Mouse (Mus musculus): ENCODE measurements around the gene Nqo2. TPM values are rescaled to one million over a fixed set of nuclear protein-coding genes. Genes with fewer than 3 reads are reported as not detected.

Gene Nqo2
- polyA plus RNA-seq, 1 experiment from 2014 or later, result 7.0 TPM

GRCm38 (mm10) chr13:33941288-33941808 lies 23.1 kb upstream of the Nqo2 start:
- no peak overlapping the region for H3K27ac ChIP-seq (ENCODE audit: low read length)
- no peak overlapping the region for H3K4me3 ChIP-seq (replicated peaks; ENCODE audit: low read length)
- no peak for ATAC-seq
- H3K4me1 ChIP-seq (replicated peaks; ENCODE audit: control insufficient read depth, insufficient read depth, low read length), result no peaks in the 10 kb centered on the region
- H3K9ac ChIP-seq (replicated peaks; ENCODE audit: low read depth, low read length), result no peak overlapping the region
- no peaks in the 10 kb centered on the region for H3K9me3 ChIP-seq (ENCODE audit: control insufficient read depth, low read length)
- H3K27me3 ChIP-seq (replicated peaks; ENCODE audit: control insufficient read depth, insufficient read depth, low read length), result no peaks in the 10 kb centered on the region
- H3K36me3 ChIP-seq (ENCODE audit: control insufficient read depth, insufficient read depth), result no peaks in the 10 kb centered on the region
- WGBS, result 92% methylated on average over 5 of the region's 5 CpGs
- no peak overlapping the region for H3K4me2 ChIP-seq (ENCODE audit: low read length)

GRCm38 (mm10) chr13:33942212-33942779 lies 22.2 kb upstream of the Nqo2 start:
- WGBS, result 51% methylated on average over 4 of the region's 4 CpGs
- H3K27ac ChIP-seq (ENCODE audit: low read length), result no peak overlapping the region
- ATAC-seq, result no peak
- no peaks in the 10 kb centered on the region for H3K36me3 ChIP-seq (ENCODE audit: control insufficient read depth, insufficient read depth)
- H3K4me1 ChIP-seq (replicated peaks; ENCODE audit: control insufficient read depth, insufficient read depth, low read length), result no peaks in the 10 kb centered on the region
- H3K27me3 ChIP-seq (replicated peaks; ENCODE audit: control insufficient read depth, insufficient read depth, low read length), result no peaks in the 10 kb centered on the region
- no peaks in the 10 kb centered on the region for H3K9me3 ChIP-seq (ENCODE audit: control insufficient read depth, low read length)
- H3K4me3 ChIP-seq (replicated peaks; ENCODE audit: low read length), result no peak overlapping the region
- H3K4me2 ChIP-seq (ENCODE audit: low read length), result no peak overlapping the region
- no peak overlapping the region for H3K9ac ChIP-seq (replicated peaks; ENCODE audit: low read depth, low read length)

GRCm38 (mm10) chr13:33951308-33952074 lies 13.0 kb upstream of the Nqo2 start:
- H3K4me2 ChIP-seq (ENCODE audit: low read length), result no peak overlapping the region
- no peak overlapping the region for H3K27ac ChIP-seq (ENCODE audit: low read length)
- H3K4me3 ChIP-seq (replicated peaks; ENCODE audit: low read length), result no peak overlapping the region
- H3K36me3 ChIP-seq (ENCODE audit: control insufficient read depth, insufficient read depth), result no peaks in the 10 kb centered on the region
- no peaks in the 10 kb centered on the region for H3K9me3 ChIP-seq (ENCODE audit: control insufficient read depth, low read length)
- no peak overlapping the region for H3K9ac ChIP-seq (replicated peaks; ENCODE audit: low read depth, low read length)
- no peak for ATAC-seq
- no peaks in the 10 kb centered on the region for H3K4me1 ChIP-seq (replicated peaks; ENCODE audit: control insufficient read depth, insufficient read depth, low read length)
- H3K27me3 ChIP-seq (replicated peaks; ENCODE audit: control insufficient read depth, insufficient read depth, low read length), result no peaks in the 10 kb centered on the region
- WGBS, result 87% methylated on average over 4 of the region's 4 CpGs

DNA sequence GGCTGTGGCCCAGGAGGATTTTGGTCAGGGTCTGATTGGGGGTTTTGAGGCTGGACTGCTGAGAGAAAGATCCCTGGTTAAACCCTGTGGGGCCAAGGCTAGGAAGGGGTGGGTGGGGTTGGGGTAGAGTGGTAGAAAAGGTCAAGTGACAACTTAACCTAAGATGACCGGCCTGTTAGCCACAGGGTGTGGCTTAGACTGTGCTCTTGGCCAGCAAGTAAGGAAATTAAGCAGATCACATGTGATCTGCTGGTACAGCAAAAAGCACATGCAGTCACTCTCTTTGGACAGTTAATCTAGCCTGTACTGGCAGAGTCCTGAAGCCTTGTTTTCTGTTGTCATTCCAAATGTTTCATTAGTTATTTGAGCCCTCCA lies 12.4 kb upstream of the Nqo2 start:
- H3K9me3 ChIP-seq (ENCODE audit: control insufficient read depth, low read length), result no peaks in the 10 kb centered on the region
- H3K4me1 ChIP-seq (replicated peaks; ENCODE audit: control insufficient read depth, insufficient read depth, low read length), result no peaks in the 10 kb centered on the region
- no peak overlapping the region for H3K9ac ChIP-seq (replicated peaks; ENCODE audit: low read depth, low read length)
- H3K4me3 ChIP-seq (replicated peaks; ENCODE audit: low read length), result no peak overlapping the region
- ATAC-seq, result no peak
- no peaks in the 10 kb centered on the region for H3K27me3 ChIP-seq (replicated peaks; ENCODE audit: control insufficient read depth, insufficient read depth, low read length)
- no peaks in the 10 kb centered on the region for H3K36me3 ChIP-seq (ENCODE audit: control insufficient read depth, insufficient read depth)
- no peak overlapping the region for H3K27ac ChIP-seq (ENCODE audit: low read length)
- no peak overlapping the region for H3K4me2 ChIP-seq (ENCODE audit: low read length)
- WGBS, result 83% methylated on average over 1 of the region's 1 CpGs

DNA sequence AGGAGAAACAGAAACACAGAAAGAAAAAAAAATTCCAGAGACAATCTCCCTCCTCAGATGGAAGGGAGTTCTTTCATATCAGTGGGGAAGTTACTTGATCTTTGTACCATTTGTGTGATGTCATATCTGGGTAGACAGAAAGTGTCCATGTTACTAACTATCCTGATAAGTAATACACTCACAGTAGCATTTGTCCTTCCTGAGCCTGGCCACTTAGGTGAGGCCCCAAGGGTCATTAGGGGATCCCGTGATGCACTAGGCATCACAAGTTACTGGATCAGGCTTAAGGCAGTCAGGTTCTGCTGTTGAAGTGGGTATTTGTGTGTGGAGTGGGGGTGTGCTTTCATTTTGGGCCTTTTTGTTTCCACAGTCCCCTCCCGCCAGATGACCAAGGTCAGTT lies 11.5 kb upstream of the Nqo2 start:
- no peaks in the 10 kb centered on the region for H3K36me3 ChIP-seq (ENCODE audit: control insufficient read depth, insufficient read depth)
- WGBS, result 88% methylated on average over 2 of the region's 2 CpGs
- no peak overlapping the region for H3K9ac ChIP-seq (replicated peaks; ENCODE audit: low read depth, low read length)
- no peak overlapping the region for H3K4me3 ChIP-seq (replicated peaks; ENCODE audit: low read length)
- no peaks in the 10 kb centered on the region for H3K27me3 ChIP-seq (replicated peaks; ENCODE audit: control insufficient read depth, insufficient read depth, low read length)
- H3K27ac ChIP-seq (ENCODE audit: low read length), result no peak overlapping the region
- H3K4me2 ChIP-seq (ENCODE audit: low read length), result no peak overlapping the region
- H3K9me3 ChIP-seq (ENCODE audit: control insufficient read depth, low read length), result no peaks in the 10 kb centered on the region
- H3K4me1 ChIP-seq (replicated peaks; ENCODE audit: control insufficient read depth, insufficient read depth, low read length), result no peaks in the 10 kb centered on the region
- no peak for ATAC-seq

DNA sequence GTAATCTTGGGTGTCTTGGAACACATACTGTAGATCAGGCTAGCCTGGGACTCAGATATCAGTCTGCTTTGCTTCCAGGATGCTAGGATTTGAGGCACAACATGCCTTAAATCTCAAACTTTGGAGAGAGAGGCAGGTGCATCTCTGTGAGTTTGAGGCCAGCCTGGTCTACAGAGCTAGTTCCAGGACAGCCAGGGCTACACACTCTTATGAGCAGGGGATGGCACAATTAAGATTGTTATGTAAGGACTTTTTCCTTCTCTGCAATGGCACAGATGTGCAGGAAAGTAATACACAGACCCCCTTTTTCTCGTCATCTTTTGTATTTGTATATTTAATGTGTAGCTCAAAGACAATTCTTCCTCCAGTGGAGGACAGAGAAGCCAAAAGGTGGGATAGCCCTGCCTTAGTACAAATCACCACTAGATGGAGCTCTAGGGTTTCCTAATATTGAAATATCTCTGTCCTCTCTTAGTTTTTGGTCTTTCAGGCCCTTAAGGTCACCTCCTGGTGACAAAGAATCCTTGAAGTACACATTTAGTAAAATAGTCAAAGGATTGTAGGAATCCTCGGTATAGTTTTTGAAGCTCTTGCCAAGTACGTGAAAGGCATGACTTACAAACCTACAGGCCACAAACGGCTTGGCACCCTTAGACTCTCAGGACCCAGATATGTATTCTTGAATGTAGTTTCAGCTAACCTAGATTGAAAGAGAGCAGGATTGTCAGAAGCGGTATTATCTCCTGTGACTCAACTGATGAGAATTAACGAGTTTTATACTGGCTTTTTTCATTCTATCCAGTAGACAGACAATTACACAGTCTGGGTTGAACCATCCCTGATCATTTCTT lies 7.7 kb upstream of the Nqo2 start:
- no peak overlapping the region for H3K9ac ChIP-seq (replicated peaks; ENCODE audit: low read depth, low read length)

DNA sequence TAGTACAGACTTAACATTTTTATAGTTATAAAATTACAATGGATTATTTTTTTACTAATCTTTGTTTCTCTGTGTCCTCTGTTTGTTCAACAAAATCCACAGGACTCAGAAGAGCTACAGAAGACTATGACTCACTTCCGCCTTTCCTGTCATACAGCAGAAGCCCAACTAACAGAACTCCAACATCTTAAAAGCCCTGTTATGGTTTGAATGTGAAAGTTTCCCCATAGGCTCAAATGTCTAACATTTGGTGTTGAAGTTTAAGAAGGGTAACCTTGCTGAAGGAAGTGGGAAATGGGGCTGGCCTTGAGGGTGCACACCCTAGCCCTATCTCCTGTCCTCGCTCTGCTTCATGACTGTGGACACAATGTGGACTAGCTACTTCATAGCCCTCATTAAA lies 4.7 kb upstream of the Nqo2 start:
- Histone ChIP-seq H3K36me3 (ENCODE audit: control insufficient read depth, insufficient read depth) (no peaks in the 10 kb centered on the region), H3K27me3 (replicated peaks; ENCODE audit: control insufficient read depth, insufficient read depth, low read length) (no peaks in the 10 kb centered on the region), H3K4me2 (ENCODE audit: low read length) (no peak overlapping the region), H3K9me3 (ENCODE audit: control insufficient read depth, low read length) (no peaks in the 10 kb centered on the region), H3K4me1 (replicated peaks; ENCODE audit: control insufficient read depth, insufficient read depth, low read length) (0 out of 2 replicates have a peak, but pooled peaks cover 2% of the 10 kb centered on the region), H3K9ac (replicated peaks; ENCODE audit: low read depth, low read length) (no peak overlapping the region), H3K27ac (ENCODE audit: low read length) (no peak overlapping the region), H3K4me3 (replicated peaks; ENCODE audit: low read length) (no peak overlapping the region)
- WGBS, result 88% methylated on average over 2 of the region's 2 CpGs
- ATAC-seq, result no peak

More for the DNA sequence above, 7.7 kb upstream of the Nqo2 start:
- Histone ChIP-seq H3K36me3 (ENCODE audit: control insufficient read depth, insufficient read depth) (no peaks in the 10 kb centered on the region), H3K4me3 (replicated peaks; ENCODE audit: low read length) (no peak overlapping the region), H3K27ac (ENCODE audit: low read length) (no peak overlapping the region), H3K27me3 (replicated peaks; ENCODE audit: control insufficient read depth, insufficient read depth, low read length) (no peaks in the 10 kb centered on the region), H3K9me3 (ENCODE audit: control insufficient read depth, low read length) (no peaks in the 10 kb centered on the region), H3K4me1 (replicated peaks; ENCODE audit: control insufficient read depth, insufficient read depth, low read length) (no peaks in the 10 kb centered on the region), H3K4me2 (ENCODE audit: low read length) (no peak overlapping the region)
- WGBS, result 39% methylated on average over 6 of the region's 6 CpGs
- ATAC-seq, result peak; percentile 36; the same call in 1 of the 2 replicates

DNA sequence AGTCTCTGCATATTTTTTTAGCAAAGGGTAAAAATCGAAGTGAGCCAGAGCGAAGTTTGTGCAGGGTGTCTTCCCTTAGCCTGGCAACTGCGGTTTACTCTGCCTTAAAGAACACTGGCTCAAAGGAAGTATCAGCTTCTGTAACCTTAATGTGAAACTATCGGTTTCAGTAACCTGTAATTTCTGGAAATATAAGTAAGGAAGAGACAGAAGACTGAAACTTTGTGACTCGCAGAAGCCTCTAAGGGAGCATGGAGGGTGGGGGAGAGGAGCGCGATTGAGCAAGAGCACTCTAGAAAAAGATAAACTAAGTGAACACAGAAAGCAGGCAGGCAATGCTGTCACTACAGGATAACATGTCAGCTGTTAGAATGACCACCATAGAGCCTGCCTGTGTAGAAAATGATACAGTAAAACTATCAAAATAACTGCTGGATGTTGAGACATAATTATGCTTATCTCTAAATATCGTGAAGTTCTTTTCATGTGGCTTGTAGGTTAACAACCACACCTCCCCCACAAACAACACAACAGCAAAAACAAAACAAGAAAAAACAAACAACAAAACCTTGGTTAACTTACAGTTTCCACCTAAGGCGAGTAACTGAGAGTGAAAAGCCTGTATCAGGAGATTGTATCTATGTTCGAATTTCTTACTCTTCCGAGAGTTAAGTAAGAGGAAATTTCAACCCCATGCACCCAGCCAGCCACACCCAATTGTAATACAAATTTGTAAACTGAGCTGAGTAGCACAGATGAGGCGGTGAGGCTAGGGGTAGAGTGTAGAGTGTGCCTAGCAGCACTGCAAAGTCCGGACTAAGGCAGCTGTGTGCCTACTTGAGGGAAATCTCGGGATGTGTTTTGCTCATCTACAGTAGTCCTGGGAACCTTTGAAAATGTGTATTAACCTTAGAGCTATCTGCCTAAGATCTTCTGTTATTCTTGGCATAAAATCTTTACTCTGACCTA lies 853 bp downstream of the Nqo2 start:
- H3K4me1 ChIP-seq (replicated peaks; ENCODE audit: control insufficient read depth, insufficient read depth, low read length), result peaks cover 5% of the 10 kb centered on the region; the same call in 1 of the 2 replicates
- peak overlapping the region; percentile 45 for H3K27ac ChIP-seq (ENCODE audit: low read length)
- H3K27me3 ChIP-seq (replicated peaks; ENCODE audit: control insufficient read depth, insufficient read depth, low read length), result no peaks in the 10 kb centered on the region
- H3K4me2 ChIP-seq (ENCODE audit: low read length), result peak overlapping the region; percentile 84
- peak overlapping the region; percentile 57 for H3K4me3 ChIP-seq (replicated peaks; ENCODE audit: low read length)
- WGBS, result 24% methylated on average over 14 of the region's 14 CpGs
- peak; percentile 34; the same call in 1 of the 2 replicates for ATAC-seq
- H3K36me3 ChIP-seq (ENCODE audit: control insufficient read depth, insufficient read depth), result no peaks in the 10 kb centered on the region
- H3K9ac ChIP-seq (replicated peaks; ENCODE audit: low read depth, low read length), result peak overlapping the region; percentile 66
- H3K9me3 ChIP-seq (ENCODE audit: control insufficient read depth, low read length), result no peaks in the 10 kb centered on the region
